Mouse (Mus musculus) cortical plate, adult 2 months (tissue): ENCODE data around the gene Cxcr4.

Experiments used
- CTCF ChIP-seq: fragments of 200-500 bp; IDR thresholded peaks from 2 replicates; pipeline ENCODE4 v1.5.1; 2011; ENCODE audit warnings: mild to moderate bottlenecking, control low read depth, low read length; ENCODE audit not compliant: insufficient read depth; ENCODE audit errors: extremely low read depth
- POLR2A ChIP-seq: fragments of 200-500 bp; IDR thresholded peaks from 2 replicates; pipeline ENCODE4 v1.6.1; 2011; ENCODE audit warnings: mild to moderate bottlenecking, low read length, control low read depth; ENCODE audit not compliant: insufficient read depth; ENCODE audit errors: extremely low read depth

- TF ChIP-seq CTCF (no peak), POLR2A (no peak)
These were observed 52.5 kb downstream of the Cxcr4 start for GRCm38 (mm10) chr1:128539555-128539954.
